Mouse (Mus musculus) liver, embryonic 13.5 days (tissue): ENCODE data around the gene Plekha1. TPM values are rescaled to one million over a fixed set of nuclear protein-coding genes. Genes with fewer than 3 reads are reported as not detected.
A peak's percentile ranks its signal among the peaks of the same experiment; 100 is the strongest.

Experiments used
- ATAC-seq: fragments of 200-750 bp; cut with Nextera tagmentation; 2 replicates; pipeline ENCODE4 v1.8.0; 2017; ENCODE audit warnings: low read depth, mild to moderate bottlenecking, moderate number of reproducible peaks, moderate library complexity
- DNase-seq: peaks from one replicate; pipeline ENCODE4 v3.0.0; 2022
- H3K27ac ChIP-seq: fragments of 300-500 bp; sonication (generic); 2 replicates; pipeline ENCODE4 v1.5.1; 2015; ENCODE audit warnings: moderate library complexity, mild to moderate bottlenecking, inconsistent platforms
- H3K27me3 ChIP-seq: fragments of 300-500 bp; sonication (generic); 2 replicates; pipeline ENCODE4 v1.6.1; 2015; ENCODE audit warnings: mild to moderate bottlenecking, inconsistent platforms
- H3K36me3 ChIP-seq: fragments of 300-500 bp; sonication (generic); 2 replicates; pipeline ENCODE4 v1.6.1; 2015; ENCODE audit warnings: mild to moderate bottlenecking, inconsistent platforms
- H3K4me1 ChIP-seq: fragments of 300-500 bp; sonication (generic); replicated peaks from 2 replicates; pipeline ENCODE4 v1.6.1; 2015; ENCODE audit warnings: inconsistent platforms
- H3K4me2 ChIP-seq: fragments of 300-500 bp; sonication (generic); 2 replicates; pipeline ENCODE4 v1.6.1; 2015; ENCODE audit warnings: inconsistent platforms, mild to moderate bottlenecking, moderate library complexity
- H3K4me3 ChIP-seq: fragments of 300-500 bp; sonication (generic); replicated peaks from 2 replicates; pipeline ENCODE4 v1.5.1; 2015; ENCODE audit warnings: mild to moderate bottlenecking, inconsistent platforms
- H3K9ac ChIP-seq: fragments of 300-500 bp; sonication (generic); 2 replicates; pipeline ENCODE4 v1.6.1; 2015; ENCODE audit warnings: mild to moderate bottlenecking, inconsistent platforms
- H3K9me3 ChIP-seq: fragments of 300-500 bp; sonication (generic); replicated peaks from 2 replicates; pipeline ENCODE4 v1.6.1; 2016; ENCODE audit warnings: inconsistent platforms
- WGBS: fragments of 180-500 bp; shearing (Covaris S2); methylation state at CpG from one replicate; pipeline ENCODE4 v1.1.7; 2015; ENCODE audit not compliant: insufficient replicate concordance; 5-methylcytosine and 5-hydroxymethylcytosine counted together
- polyA plus RNA-seq: library from polyadenylated mRNA; unstranded; fragments of >200 nt; fragmentation: Nextera tagmentation; extraction: Ambion mirVana; gene quantifications from 2 replicates; pipeline ENCODE4 v1.2.1, GENCODE M21; 2015

The Plekha1 gene
- polyA plus RNA-seq, 1 experiment from 2014 or later: 9.3 TPM

DNA sequence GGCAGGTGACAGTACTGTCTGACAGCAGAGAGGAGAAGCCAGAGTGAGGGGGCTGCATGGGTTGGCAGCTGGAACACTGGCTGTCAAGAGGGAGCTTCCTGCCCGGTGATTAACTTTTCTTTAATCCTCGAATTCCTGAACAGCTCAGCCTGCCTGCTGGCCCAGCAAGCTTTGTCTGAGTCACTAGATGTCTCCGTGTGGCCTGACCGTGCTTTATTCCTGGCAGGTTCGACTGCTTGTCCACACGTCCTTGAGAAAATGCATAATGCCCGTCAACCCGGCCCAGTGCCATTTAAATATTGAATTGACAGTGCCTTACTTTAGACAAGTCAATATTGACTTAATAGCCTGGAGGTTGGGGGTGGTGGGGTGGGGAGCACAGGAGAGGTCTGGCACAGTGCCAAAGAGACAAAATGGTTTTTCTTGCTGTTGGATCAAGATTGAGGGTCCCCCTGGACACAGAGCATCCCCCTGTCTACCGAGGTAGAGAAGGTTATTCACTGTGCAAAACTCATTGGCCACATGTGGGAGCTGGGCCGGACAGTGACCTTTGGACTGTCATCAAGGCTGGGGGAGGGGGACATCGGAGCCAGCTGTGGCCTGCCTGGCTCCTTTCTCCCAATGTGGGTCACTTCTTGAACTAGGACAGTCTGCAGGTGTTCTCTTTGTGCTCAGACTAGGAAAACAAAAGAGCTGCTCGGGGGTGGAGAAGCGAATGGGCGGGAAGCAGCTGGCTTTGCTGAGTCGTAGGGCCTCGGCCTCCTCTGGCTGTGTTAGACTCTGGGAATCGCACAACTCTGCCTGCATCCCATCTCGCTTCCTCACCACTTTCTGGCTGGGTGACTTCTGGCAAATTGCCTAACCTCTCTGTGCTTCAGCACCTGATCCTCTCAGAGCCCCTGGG, 30.3 kb upstream of the Plekha1 start:
- H3K27me3 ChIP-seq: 0 out of 2 replicates have a peak, but pooled peaks cover 2% of the 10 kb centered on the region
- H3K36me3 ChIP-seq: no peaks in the 10 kb centered on the region
- H3K4me1 ChIP-seq: peaks cover 16% of the 10 kb centered on the region
- no peak overlapping the region for H3K9ac ChIP-seq
- no peak for DNase-seq
- no peak for ATAC-seq
- 45% methylated on average over 18 of the region's 18 CpGs for WGBS
- H3K27ac ChIP-seq: peak overlapping the region; percentile 55
- H3K4me2 ChIP-seq: no peak overlapping the region
- H3K9me3 ChIP-seq: no peaks in the 10 kb centered on the region
- no peak overlapping the region for H3K4me3 ChIP-seq

DNA sequence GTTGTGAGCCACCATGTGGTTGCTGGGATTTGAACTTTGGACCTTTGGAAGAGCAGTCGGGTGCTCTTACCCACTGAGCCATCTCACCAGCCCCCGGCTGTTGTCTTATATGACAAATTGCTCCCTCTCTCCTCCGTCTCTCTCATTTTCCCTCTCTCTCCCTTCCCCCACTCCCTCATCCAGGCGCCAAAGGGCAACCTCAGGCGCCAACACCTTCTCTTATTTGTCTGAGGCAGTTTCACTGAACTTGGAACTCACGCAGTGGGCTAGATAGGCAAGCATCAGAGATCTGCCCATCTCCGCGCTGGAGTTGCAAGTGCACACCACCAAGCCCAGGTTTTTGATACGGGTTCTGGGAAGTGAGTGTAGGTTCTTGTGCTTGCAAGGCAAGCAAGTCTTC, 29.5 kb upstream of the Plekha1 start:
- DNase-seq (no peak), ATAC-seq (no peak)
- no peak overlapping the region for H3K4me3 ChIP-seq
- H3K4me2 ChIP-seq: no peak overlapping the region
- no peak overlapping the region for H3K27ac ChIP-seq
- no peaks in the 10 kb centered on the region for H3K9me3 ChIP-seq
- no peak overlapping the region for H3K9ac ChIP-seq
- H3K27me3 ChIP-seq: 0 out of 2 replicates have a peak, but pooled peaks cover 2% of the 10 kb centered on the region
- peaks cover 16% of the 10 kb centered on the region for H3K4me1 ChIP-seq
- H3K36me3 ChIP-seq: no peaks in the 10 kb centered on the region
- 68% methylated on average over 9 of the region's 9 CpGs for WGBS

DNA sequence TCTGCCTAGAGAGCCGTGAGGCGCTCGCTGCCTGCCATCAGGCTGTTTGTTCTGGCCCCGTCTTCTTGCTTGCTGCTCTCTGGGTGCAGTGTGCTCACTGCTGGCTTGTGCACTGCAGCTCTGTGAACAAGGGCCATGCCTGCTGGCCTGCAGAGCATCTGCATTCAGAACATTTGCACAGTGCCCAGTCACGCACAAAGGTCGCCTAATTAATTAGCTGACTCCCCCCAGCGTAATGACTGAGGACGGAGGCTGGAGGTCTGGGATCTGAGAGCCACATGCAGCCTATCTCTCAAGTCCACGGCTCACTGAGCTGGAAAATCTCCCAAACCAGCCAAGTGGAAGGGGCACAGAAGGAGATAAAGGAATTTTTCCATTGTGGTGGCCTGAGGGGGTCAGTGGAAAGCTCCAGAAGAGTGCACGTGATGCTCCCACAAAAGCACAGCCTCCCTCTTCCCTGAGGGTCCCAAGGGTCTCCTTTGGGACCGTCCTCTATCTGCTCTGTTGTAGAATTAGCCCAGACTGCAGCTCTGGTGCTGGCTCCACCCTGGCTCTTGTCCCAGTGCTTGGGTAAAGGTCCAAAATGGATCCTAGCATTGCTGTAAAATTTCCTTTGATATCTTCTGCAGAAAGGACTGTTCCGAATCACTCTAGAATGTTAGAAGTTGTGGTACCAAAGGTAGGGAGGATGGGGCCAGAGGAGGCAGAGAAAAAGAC, 27.5 kb upstream of the Plekha1 start:
- Histone ChIP-seq H3K36me3 (no peaks in the 10 kb centered on the region), H3K9ac (no peak overlapping the region), H3K27ac (no peak overlapping the region), H3K4me3 (no peak overlapping the region), H3K4me1 (peaks cover 16% of the 10 kb centered on the region), H3K9me3 (no peaks in the 10 kb centered on the region), H3K27me3 (0 out of 2 replicates have a peak, but pooled peaks cover 2% of the 10 kb centered on the region), H3K4me2 (no peak overlapping the region)
- no peak for DNase-seq
- 64% methylated on average over 12 of the region's 12 CpGs for WGBS
- no peak for ATAC-seq

DNA sequence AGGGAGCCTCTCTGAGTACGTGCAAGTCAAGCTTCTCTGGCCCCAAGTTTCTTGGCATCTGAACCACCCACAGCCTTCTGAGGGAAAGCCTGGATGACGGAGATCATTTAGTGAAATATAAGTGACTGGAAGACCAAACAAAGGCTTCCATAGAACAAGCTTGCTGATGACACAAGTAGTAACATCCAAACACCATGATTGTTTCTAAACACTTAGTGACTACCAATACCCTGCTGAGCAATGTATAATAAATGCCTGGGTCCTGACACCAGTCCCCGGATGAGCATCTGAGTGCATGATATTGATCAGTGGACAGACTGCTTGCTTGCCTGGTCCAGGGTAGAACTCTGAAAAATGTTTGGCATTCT, 26.9 kb upstream of the Plekha1 start:
- no peaks in the 10 kb centered on the region for H3K36me3 ChIP-seq
- no peak overlapping the region for H3K4me3 ChIP-seq
- 0 out of 2 replicates have a peak, but pooled peaks cover 2% of the 10 kb centered on the region for H3K27me3 ChIP-seq
- no peak overlapping the region for H3K4me2 ChIP-seq
- WGBS: 74% methylated on average over 3 of the region's 3 CpGs
- DNase-seq (no peak), ATAC-seq (no peak)
- peaks cover 16% of the 10 kb centered on the region for H3K4me1 ChIP-seq
- no peak overlapping the region for H3K27ac ChIP-seq
- no peaks in the 10 kb centered on the region for H3K9me3 ChIP-seq
- H3K9ac ChIP-seq: no peak overlapping the region

DNA sequence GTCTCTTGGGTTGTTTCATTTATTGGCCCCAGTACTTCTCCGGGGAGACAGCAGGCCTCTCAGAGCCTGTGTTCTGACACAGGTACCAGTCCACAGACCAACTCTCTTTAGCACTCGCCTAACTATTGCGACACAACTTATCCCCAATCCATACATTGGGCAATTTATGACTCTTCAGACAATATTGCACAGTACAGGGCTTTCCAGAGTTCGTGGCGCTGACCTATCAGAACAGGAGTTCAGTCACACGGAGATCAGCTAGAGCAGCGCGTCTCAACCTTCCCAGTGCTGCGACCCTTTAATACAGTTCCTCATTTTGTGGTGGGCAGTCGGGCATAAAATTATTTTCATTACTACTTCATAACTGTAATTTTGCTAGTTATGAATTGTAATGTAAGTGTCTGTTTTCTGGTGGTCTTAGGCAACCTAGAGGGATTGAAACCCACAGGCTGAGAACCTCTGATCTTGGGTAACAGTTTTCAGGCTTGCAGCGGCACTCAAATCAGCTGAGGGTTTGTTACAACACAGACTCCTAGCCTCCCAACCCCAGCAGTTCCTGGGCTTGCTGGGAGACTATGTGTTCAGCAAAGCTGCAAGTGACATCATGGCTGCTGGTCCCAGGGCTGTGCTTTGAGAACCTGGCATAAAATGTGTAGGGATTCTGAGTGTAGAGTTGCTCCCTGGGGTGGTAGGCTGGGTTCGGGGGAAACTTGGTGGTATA, 26.0 kb upstream of the Plekha1 start:
- peaks cover 13% of the 10 kb centered on the region for H3K4me1 ChIP-seq
- no peaks in the 10 kb centered on the region for H3K36me3 ChIP-seq
- no peak overlapping the region for H3K4me2 ChIP-seq
- 60% methylated on average over 12 of the region's 12 CpGs for WGBS
- DNase-seq (no peak), ATAC-seq (peak; percentile 24)
- no peak overlapping the region for H3K9ac ChIP-seq
- no peak overlapping the region for H3K4me3 ChIP-seq
- H3K27ac ChIP-seq: no peak overlapping the region
- no peaks in the 10 kb centered on the region for H3K27me3 ChIP-seq
- no peaks in the 10 kb centered on the region for H3K9me3 ChIP-seq

DNA sequence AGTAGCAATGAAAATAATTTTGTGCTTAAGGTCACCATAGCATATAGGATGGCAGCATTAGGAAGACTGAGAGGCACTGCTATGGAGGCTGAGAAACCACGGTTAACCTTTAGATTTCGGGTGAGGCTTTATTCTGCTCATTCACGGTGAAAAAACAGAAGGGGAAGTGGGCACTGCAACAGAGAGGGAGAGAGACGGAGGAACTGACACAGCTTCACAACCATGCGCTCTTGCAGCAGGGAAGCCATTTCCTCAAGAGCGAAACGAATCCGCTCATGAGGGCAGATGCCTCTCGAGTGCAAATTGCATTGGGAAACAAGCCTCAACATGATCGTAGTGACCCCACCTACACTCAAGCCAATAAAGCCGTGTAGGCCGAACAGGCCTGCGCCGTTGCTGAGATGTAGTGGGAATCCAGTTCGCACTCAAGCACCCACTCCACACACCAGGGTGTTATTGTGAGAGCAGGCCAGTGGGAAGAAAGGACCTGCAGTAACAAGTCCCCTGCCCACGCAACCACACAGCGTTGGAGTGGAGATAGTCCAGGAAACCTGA, 18.3 kb upstream of the Plekha1 start:
- H3K27me3 ChIP-seq: no peaks in the 10 kb centered on the region
- no peak overlapping the region for H3K4me2 ChIP-seq
- WGBS: 53% methylated on average over 17 of the region's 17 CpGs
- no peak overlapping the region for H3K9ac ChIP-seq
- no peak overlapping the region for H3K27ac ChIP-seq
- no peaks in the 10 kb centered on the region for H3K9me3 ChIP-seq
- no peaks in the 10 kb centered on the region for H3K4me1 ChIP-seq
- no peak for ATAC-seq
- H3K36me3 ChIP-seq: no peaks in the 10 kb centered on the region
- DNase-seq: no peak
- no peak overlapping the region for H3K4me3 ChIP-seq

DNA sequence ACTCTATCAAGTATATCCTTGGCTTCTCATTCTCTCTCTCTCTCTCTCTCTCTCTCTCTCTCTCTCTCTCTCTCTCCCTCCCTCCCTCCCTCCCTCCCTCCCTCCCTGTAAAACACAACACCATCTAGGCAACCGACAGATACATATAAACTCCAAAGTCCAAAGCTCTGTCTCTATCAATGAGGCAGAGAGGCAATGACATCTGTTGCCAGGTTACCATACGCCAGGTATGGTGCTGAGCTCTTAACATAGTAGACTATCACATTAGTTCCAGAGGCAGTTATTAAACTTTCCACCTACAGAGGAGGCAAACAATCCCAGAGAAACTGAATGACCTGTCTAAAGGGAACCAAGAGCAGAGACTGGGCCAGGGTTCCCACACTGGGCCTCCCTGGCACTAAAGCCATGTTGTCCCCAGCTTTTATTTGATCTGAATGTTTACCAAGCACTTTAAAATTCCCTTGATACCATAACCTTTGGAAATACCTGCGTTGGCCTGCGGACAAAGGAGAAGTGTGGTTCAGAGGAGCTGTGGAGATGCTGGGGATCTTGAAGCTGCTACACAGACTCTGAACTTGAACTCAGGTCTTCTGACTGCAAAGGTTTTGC, 10.8 kb upstream of the Plekha1 start:
- Histone ChIP-seq H3K9ac (no peak overlapping the region), H3K27me3 (no peaks in the 10 kb centered on the region), H3K36me3 (no peaks in the 10 kb centered on the region), H3K9me3 (no peaks in the 10 kb centered on the region), H3K4me3 (no peak overlapping the region), H3K27ac (no peak overlapping the region), H3K4me2 (no peak overlapping the region), H3K4me1 (no peaks in the 10 kb centered on the region)
- no peak for DNase-seq
- 51% methylated on average over 4 of the region's 4 CpGs for WGBS
- ATAC-seq: no peak

DNA sequence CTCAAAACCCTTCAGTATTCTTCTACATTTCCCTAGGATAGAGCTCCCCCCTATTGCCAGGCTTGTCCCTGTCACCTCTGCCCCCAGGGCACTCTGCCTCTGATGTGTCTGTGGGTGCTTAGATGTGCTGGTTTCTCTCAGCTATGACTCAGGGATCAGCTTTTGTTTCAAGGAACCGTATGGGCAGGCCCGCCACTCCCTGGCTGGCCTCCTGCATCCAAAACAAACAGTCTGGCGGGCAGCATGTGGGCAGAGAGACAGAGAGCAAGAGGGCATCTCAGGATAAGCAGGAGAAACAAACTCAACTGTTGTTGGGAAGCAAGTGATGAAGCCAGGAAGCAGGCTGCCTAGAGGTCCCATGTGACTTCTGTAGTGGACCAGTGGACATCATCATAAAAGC, 9.9 kb upstream of the Plekha1 start:
- H3K4me2 ChIP-seq: no peak overlapping the region
- H3K4me3 ChIP-seq: no peak overlapping the region
- H3K9ac ChIP-seq: no peak overlapping the region
- no peak overlapping the region for H3K27ac ChIP-seq
- no peaks in the 10 kb centered on the region for H3K9me3 ChIP-seq
- 37% methylated on average over 3 of the region's 3 CpGs for WGBS
- no peaks in the 10 kb centered on the region for H3K27me3 ChIP-seq
- ATAC-seq (no peak), DNase-seq (no peak)
- H3K36me3 ChIP-seq: no peaks in the 10 kb centered on the region
- no peaks in the 10 kb centered on the region for H3K4me1 ChIP-seq

DNA sequence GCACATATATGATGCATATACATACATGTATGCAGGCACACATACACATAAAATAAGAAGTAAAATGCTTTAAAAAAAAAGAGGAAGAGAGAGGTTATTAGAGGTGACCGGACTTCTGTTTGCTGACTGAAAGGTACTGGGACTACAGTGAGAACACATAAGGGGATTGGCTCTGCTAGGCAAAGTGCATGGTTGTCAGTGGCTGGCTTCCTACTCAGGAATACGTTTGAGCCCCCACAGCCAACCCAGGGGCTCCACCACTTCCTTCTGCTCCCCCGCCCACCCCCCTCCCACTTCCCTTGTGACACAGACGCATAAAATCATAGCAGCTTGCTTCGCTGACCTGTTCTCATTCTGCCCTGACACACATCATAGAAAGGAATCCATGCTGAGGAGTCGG, 7.6 kb upstream of the Plekha1 start:
- Histone ChIP-seq H3K4me2 (no peak overlapping the region), H3K4me3 (no peak overlapping the region), H3K9me3 (no peaks in the 10 kb centered on the region), H3K27me3 (no peaks in the 10 kb centered on the region), H3K4me1 (no peaks in the 10 kb centered on the region), H3K9ac (no peak overlapping the region), H3K27ac (no peak overlapping the region), H3K36me3 (no peaks in the 10 kb centered on the region)
- ATAC-seq (no peak), DNase-seq (no peak)
- 42% methylated on average over 6 of the region's 6 CpGs for WGBS

DNA sequence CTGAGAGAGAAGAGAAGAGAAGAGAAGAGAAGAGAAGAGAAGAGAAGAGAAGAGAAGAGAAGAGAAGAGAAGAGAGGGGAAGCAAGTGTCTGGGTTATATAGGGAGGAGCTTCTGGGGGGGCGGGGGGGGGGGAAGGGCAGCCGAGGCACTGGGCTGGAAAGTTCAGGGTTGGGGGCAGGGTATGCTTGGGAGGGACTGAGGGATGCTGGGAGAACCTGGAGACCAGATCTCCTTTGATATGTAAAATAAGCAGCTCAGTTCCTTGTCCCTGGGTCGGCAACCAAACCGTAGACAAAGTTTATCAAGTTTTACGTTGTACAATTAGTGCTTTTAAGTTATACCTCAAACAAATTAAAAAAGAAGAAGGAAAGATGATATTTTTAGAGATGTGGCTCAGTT, 5.6 kb upstream of the Plekha1 start:
- Histone ChIP-seq H3K9me3 (no peaks in the 10 kb centered on the region), H3K27me3 (peaks cover 14% of the 10 kb centered on the region), H3K4me3 (no peak overlapping the region), H3K27ac (no peak overlapping the region), H3K4me2 (no peak overlapping the region), H3K4me1 (no peaks in the 10 kb centered on the region), H3K9ac (no peak overlapping the region), H3K36me3 (no peaks in the 10 kb centered on the region)
- DNase-seq (no peak), ATAC-seq (no peak)
- WGBS: 43% methylated on average over 5 of the region's 5 CpGs

DNA sequence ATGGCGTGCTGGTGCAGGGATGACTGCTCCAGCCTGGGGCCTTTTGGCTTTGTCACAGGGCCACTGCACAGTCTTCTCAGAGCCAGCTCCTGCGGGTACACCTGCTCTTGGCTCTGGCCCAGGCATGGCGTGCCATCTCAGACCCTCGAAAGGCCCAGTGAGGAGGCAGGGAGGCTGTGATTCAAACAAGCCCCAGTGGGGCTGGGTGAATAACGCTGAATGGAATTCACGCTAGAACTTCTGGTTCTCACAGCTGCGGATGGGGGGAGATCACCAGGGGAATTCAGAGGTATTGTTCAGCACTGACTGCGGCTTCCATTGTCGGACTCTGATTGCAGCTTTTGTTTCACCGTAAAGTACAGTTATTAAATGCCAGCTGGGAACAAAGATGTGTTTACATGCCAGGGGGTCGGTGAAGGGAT, 4.8 kb upstream of the Plekha1 start:
- H3K4me2 ChIP-seq: no peak overlapping the region
- H3K4me1 ChIP-seq: no peaks in the 10 kb centered on the region
- ATAC-seq (no peak), DNase-seq (no peak)
- no peaks in the 10 kb centered on the region for H3K36me3 ChIP-seq
- H3K4me3 ChIP-seq: no peak overlapping the region
- 59% methylated on average over 11 of the region's 11 CpGs for WGBS
- no peak overlapping the region for H3K27ac ChIP-seq
- peaks cover 22% of the 10 kb centered on the region for H3K27me3 ChIP-seq
- no peak overlapping the region for H3K9ac ChIP-seq
- no peaks in the 10 kb centered on the region for H3K9me3 ChIP-seq
